Mouse (Mus musculus) naive thymus-derived CD4-positive, alpha-beta T cell, adult 5 months (primary cell): ENCODE results near the gene Tmem125. TPM values are rescaled to one million over a fixed set of nuclear protein-coding genes. Genes with fewer than 3 reads are reported as not detected.

ENCODE experiments used
- polyA plus RNA-seq: library from polyadenylated mRNA; unstranded; fragments of 100-300 nt; shearing (Covaris generic); gene quantifications from one replicate; pipeline ENCODE4 v1.2.1, GENCODE M21; 2017

Tmem125 gene
- not detected for polyA plus RNA-seq

GRCm38 (mm10) chr4:118543592-118544260 is at the start of gene Tmem125:
Tmem125 (minus strand) TSS chr4:118544044.

DNA sequence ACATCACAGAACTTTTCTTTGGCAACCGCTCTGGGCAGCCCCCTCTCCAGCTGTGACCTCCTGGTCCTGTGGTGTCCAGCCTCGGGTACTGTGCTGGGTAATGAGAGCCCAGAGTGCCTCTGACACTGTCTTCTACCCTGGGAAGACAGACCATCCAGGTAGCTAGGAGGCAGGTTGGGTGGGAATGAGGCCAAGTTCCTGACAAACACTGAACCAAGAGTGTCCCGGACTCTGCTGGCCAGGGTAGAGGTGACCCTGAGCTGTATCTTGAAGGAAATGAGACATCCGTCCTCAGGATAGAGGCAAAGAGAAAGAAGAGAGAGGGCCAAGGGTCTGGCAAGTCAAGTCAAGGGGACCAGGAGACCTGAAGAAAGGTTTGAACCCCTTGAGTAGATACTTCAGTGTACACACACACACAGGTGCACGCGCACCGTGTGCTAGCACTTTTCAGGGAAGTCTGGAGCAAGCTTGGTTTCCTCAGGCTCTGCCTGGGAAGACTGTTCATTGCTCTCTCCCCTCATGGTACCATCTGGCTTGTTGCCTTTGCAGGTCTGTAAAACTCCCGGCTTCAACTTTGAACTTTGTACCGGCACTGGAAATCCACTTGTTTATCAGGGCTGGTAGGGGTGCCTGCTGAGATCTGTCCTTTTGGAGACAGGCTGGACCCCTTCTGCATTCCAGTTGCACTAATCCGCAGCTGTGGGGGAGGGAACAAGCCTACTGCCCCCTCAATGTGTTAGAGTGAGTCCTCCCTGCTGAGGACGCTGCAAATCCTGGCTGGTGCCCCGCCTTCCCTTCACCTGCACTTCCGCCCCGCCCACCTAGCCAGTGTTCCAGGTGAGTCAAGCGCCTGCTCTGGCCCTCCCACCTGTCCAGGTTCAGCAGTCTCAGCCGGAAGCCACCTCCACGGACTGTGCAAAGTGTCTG is 17.2 kb downstream of the Tmem125 start, which contains the start of gene 2610528J11Rik:
Gene 2610528J11Rik, plus strand, starts transcription at position 592 of the 927 bp plus-strand sequence.

Other genes starting within 250 kb of the Tmem125 start
- 14.5 TPM for gene Szt2, start 134.8 kb downstream of the Tmem125 start, polyA plus RNA-seq
- 42.6 TPM for gene Med8, start 134.7 kb downstream of the Tmem125 start, polyA plus RNA-seq
- gene Elovl1, start 116.0 kb downstream of the Tmem125 start, polyA plus RNA-seq, result 66.7 TPM
- 9.7 TPM for gene Cdc20, start 106.7 kb downstream of the Tmem125 start, polyA plus RNA-seq
- gene Mpl, start 86.5 kb downstream of the Tmem125 start, polyA plus RNA-seq, result not detected
- not detected for gene Tie1, start 54.0 kb downstream of the Tmem125 start, polyA plus RNA-seq
- gene 2610528J11Rik, start 17.0 kb downstream of the Tmem125 start, polyA plus RNA-seq, result not detected
- not detected for gene Cfap57, start 76.7 kb upstream of the Tmem125 start, polyA plus RNA-seq
- 125 TPM for gene Ebna1bp2, start 76.8 kb upstream of the Tmem125 start, polyA plus RNA-seq
- not detected for gene Olfr62, start 114.9 kb upstream of the Tmem125 start, polyA plus RNA-seq
- gene Olfr1342, start 148.7 kb upstream of the Tmem125 start, polyA plus RNA-seq, result not detected
- 0.12 TPM for gene Olfr1341, start 159.5 kb upstream of the Tmem125 start, polyA plus RNA-seq
- not detected for gene Olfr1340, start 176.1 kb upstream of the Tmem125 start, polyA plus RNA-seq
- gene Olfr1339, start 188.1 kb upstream of the Tmem125 start, polyA plus RNA-seq, result not detected
- not detected for gene Olfr1338, start 214.7 kb upstream of the Tmem125 start, polyA plus RNA-seq
- not detected for gene Olfr1337, start 238.5 kb upstream of the Tmem125 start, polyA plus RNA-seq